Mouse (Mus musculus) embryonic facial prominence, embryonic 13.5 days (tissue): ENCODE measurements around the gene Akt1s1. TPM values are rescaled to one million over a fixed set of nuclear protein-coding genes. Genes with fewer than 3 reads are reported as not detected.
A peak's percentile ranks its signal among the peaks of the same experiment; 100 is the strongest.

ENCODE experiments used
- ATAC-seq: fragments of 200-750 bp; cut with Nextera tagmentation; 2 replicates; pipeline ENCODE4 v1.8.0; 2017; ENCODE audit warnings: low read depth; ENCODE audit not compliant: insufficient number of reproducible peaks, insufficient read depth, low FRiP score, low TSS enrichment
- H3K27ac ChIP-seq: fragments of 300-500 bp; sonication (generic); 2 replicates; pipeline ENCODE4 v1.5.1; 2015; ENCODE audit warnings: moderate library complexity, mild to moderate bottlenecking, inconsistent platforms
- H3K27me3 ChIP-seq: fragments of 300-500 bp; sonication (generic); 2 replicates; pipeline ENCODE4 v1.6.1; 2015; ENCODE audit warnings: mild to moderate bottlenecking, inconsistent platforms
- H3K36me3 ChIP-seq: fragments of 300-500 bp; sonication (generic); 2 replicates; pipeline ENCODE4 v1.6.1; 2015; ENCODE audit warnings: mild to moderate bottlenecking, inconsistent platforms
- H3K4me1 ChIP-seq: fragments of 300-500 bp; sonication (generic); 2 replicates; pipeline ENCODE4 v1.6.1; 2015; ENCODE audit warnings: inconsistent platforms
- H3K4me2 ChIP-seq: fragments of 300-500 bp; sonication (generic); 2 replicates; pipeline ENCODE4 v1.6.1; 2015; ENCODE audit warnings: moderate library complexity, mild to moderate bottlenecking, inconsistent platforms
- H3K4me3 ChIP-seq: fragments of 300-500 bp; sonication (generic); 2 replicates; pipeline ENCODE4 v1.5.1; 2015; ENCODE audit warnings: mild to moderate bottlenecking, inconsistent platforms
- H3K9ac ChIP-seq: fragments of 300-500 bp; sonication (generic); 2 replicates; pipeline ENCODE4 v1.6.1; 2015; ENCODE audit warnings: mild to moderate bottlenecking, inconsistent platforms
- H3K9me3 ChIP-seq: fragments of 300-500 bp; sonication (generic); 2 replicates; pipeline ENCODE4 v1.6.1; 2016; ENCODE audit warnings: inconsistent platforms
- WGBS: fragments of 180-500 bp; shearing (Covaris S2); methylation state at CpG from one replicate; pipeline ENCODE4 v1.1.7; 2015; ENCODE audit warnings: mixed read lengths; 5-methylcytosine and 5-hydroxymethylcytosine counted together
- polyA plus RNA-seq: library from polyadenylated mRNA; unstranded; fragments of >200 nt; fragmentation: Nextera tagmentation; extraction: Ambion mirVana; gene quantifications from 2 replicates; pipeline ENCODE4 v1.2.1, GENCODE M21; 2015

Akt1s1 gene
- polyA plus RNA-seq, 1 experiment from 2014 or later, result 110 TPM

- H3K27me3 ChIP-seq, result no peaks in the 10 kb centered on the region
- peak overlapping the region; percentile 69 for H3K9ac ChIP-seq
- whole genome bisulfite sequencing, result 40% methylated on average over 10 of the region's 10 CpGs
- peak overlapping the region; percentile 51 for H3K4me3 ChIP-seq
- peaks cover 12% of the 10 kb centered on the region for H3K36me3 ChIP-seq
- H3K27ac ChIP-seq, result peak overlapping the region; percentile 88
- no peaks in the 10 kb centered on the region for H3K9me3 ChIP-seq
- peak overlapping the region; percentile 90 for H3K4me2 ChIP-seq
- H3K4me1 ChIP-seq, result peaks cover 69% of the 10 kb centered on the region
- ATAC-seq, result no peak
These were observed 6.2 kb downstream of the Akt1s1 start for GRCm38 (mm10) chr7:44855036-44855435.

DNA sequence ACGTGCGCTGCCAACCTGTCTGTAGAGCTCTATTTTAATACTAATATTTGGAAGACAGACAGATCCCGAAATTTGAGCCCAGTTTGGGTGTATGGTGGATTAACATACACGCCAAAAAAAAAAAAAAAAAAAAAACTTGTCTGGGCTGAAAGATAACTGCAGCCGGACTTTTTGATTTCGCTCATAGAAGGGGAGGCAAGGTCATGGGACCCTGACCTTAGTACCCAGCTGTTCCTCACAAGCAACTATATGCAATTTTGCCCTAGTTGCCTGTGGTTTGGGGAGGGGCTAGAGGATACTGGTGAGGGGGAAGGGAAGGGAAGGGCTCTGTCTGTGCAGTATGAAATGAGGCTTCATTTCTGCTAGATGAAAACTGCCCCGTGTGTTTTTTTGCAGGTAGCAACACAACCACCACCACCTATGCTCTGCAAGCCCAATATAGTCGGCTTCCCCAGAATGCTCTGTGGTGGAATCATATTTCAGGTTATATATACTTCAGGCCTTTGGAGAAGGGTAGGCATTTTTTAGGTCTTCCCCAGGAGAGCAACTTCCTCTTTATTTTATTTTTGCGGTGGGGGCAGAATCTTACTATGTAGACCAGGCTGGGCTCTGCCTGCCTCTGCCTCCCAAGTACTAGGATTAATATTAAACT, 7.6 kb downstream of the Akt1s1 start:
- H3K4me2 ChIP-seq, result peak overlapping the region; percentile 89
- H3K9me3 ChIP-seq, result no peaks in the 10 kb centered on the region
- peaks cover 16% of the 10 kb centered on the region for H3K36me3 ChIP-seq
- no peak for ATAC-seq
- peaks cover 67% of the 10 kb centered on the region for H3K4me1 ChIP-seq
- peak overlapping the region; percentile 95 for H3K27ac ChIP-seq
- no peaks in the 10 kb centered on the region for H3K27me3 ChIP-seq
- H3K4me3 ChIP-seq, result peak overlapping the region; percentile 78
- 64% methylated on average over 9 of the region's 9 CpGs for WGBS
- H3K9ac ChIP-seq, result peak overlapping the region; percentile 89

DNA sequence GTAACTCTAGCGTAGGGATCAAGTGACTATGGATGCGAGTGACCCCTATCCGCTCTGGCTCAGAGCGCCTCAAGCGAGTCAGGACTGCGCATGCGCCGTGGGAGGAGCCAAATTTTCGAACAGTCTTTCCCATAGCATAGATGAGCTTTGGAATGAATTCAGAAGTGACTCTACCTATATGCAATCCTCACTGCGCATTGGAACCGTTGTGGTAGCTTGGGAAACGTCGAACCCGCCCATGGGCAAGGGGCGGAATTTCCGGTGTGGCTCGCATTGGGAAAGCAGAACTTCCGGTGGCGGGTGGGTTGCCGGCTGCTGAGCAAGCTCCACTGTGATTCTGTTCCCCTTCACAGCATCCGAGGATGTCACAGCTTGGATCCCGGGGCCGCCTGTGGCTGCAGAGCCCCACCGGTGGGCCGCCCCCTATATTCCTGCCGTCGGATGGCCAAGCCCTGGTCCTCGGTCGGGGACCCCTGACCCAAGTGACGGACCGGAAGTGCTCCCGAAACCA, 8.3 kb downstream of the Akt1s1 start, which contains the start of gene Pnkp:
TSS of gene Pnkp (plus strand) at position 98 of the 511 bp plus-strand sequence.
- peak within 1 kb of the TSS; percentile 78 for H3K4me3 ChIP-seq
- H3K27me3 ChIP-seq, result no peaks in the 10 kb centered on the region
- H3K4me1 ChIP-seq, result peaks cover 62% of the 10 kb centered on the region
- H3K9me3 ChIP-seq, result no peaks in the 10 kb centered on the region
- WGBS, result under 1% methylated on average over 32 of the region's 32 CpGs
- peak within 1 kb of the TSS; percentile 89 for H3K4me2 ChIP-seq
- H3K36me3 ChIP-seq, result peaks cover 21% of the 10 kb centered on the region
- peak within 1 kb of the TSS; percentile 89 for H3K9ac ChIP-seq
- peak; percentile 32 for ATAC-seq
- H3K27ac ChIP-seq, result peak within 1 kb of the TSS; percentile 95

DNA sequence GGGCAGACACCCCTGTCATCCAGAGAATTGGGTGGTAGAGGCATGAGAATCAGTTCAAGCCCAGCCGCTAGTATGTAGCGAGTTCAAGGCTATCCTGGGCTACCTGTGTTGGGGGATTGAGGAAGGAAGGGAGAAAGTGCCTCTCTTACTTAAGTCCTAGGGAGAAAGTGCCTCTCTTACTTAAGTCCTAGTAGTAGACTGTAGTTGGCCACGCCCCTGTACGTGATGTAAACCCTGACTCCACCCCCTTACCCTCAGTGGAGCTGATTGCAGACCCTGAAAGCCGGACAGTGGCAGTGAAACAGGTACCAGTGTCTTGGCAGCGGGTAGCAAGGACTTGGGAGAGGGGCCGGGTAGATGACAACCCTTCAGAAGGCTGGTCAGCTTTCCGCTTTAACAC, 9.1 kb downstream of the Akt1s1 start:
- H3K4me3 ChIP-seq, result peak overlapping the region; percentile 78
- H3K4me2 ChIP-seq, result peak overlapping the region; percentile 89
- peaks cover 23% of the 10 kb centered on the region for H3K36me3 ChIP-seq
- H3K9me3 ChIP-seq, result no peaks in the 10 kb centered on the region
- H3K27me3 ChIP-seq, result no peaks in the 10 kb centered on the region
- H3K4me1 ChIP-seq, result peaks cover 56% of the 10 kb centered on the region
- H3K27ac ChIP-seq, result peak overlapping the region; percentile 95; the same call in 1 of the 2 replicates
- H3K9ac ChIP-seq, result peak overlapping the region; percentile 89
- ATAC-seq, result no peak
- 26% methylated on average over 8 of the region's 8 CpGs for WGBS

- peaks cover 41% of the 10 kb centered on the region for H3K36me3 ChIP-seq
- H3K4me1 ChIP-seq, result peaks cover 36% of the 10 kb centered on the region
These were observed 11.1 kb downstream of the Akt1s1 start for GRCm38 (mm10) chr7:44859896-44860295.

GRCm38 (mm10) chr7:44860576-44861428, 12.0 kb downstream of the Akt1s1 start:
- ATAC-seq, result no peak
- peaks cover 40% of the 10 kb centered on the region for H3K4me1 ChIP-seq
- peaks cover 50% of the 10 kb centered on the region for H3K36me3 ChIP-seq

More at GRCm38 (mm10) chr7:44859896-44860295, 11.1 kb downstream of the Akt1s1 start:
- no peak overlapping the region for H3K4me2 ChIP-seq
- no peak overlapping the region for H3K4me3 ChIP-seq
- H3K9ac ChIP-seq, result no peak overlapping the region
- ATAC-seq, result no peak
- H3K27ac ChIP-seq, result no peak overlapping the region
- H3K9me3 ChIP-seq, result no peaks in the 10 kb centered on the region
- no peaks in the 10 kb centered on the region for H3K27me3 ChIP-seq
- WGBS, result 89% methylated on average over 11 of the region's 11 CpGs

DNA sequence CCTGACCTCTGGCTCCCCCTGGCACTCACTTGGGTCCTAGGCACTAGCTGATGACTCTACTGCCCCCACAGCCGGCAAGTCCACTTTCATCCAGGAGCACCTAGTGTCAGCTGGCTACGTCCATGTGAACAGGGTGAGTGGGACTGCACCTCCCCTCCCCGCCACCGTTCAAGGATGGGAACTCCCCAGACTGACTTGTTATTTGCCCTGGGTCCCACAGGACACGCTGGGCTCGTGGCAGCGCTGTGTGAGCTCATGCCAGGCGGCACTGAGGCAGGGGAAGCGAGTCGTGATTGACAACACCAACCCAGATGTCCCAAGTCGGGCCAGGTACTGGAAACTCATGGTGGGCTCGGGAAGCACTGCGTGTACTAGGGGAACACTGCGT, 12.6 kb downstream of the Akt1s1 start:
- ATAC-seq, result no peak
- H3K27ac ChIP-seq, result peak overlapping the region; percentile 51; the same call in 1 of the 2 replicates
- WGBS, result 79% methylated on average over 14 of the region's 14 CpGs

More at GRCm38 (mm10) chr7:44860576-44861428, 12.0 kb downstream of the Akt1s1 start:
- peak overlapping the region; percentile 49; the same call in 1 of the 2 replicates for H3K9ac ChIP-seq
- H3K4me2 ChIP-seq, result peak overlapping the region; percentile 23; the same call in 1 of the 2 replicates
- H3K27ac ChIP-seq, result peak overlapping the region; percentile 51; the same call in 1 of the 2 replicates
- H3K9me3 ChIP-seq, result no peaks in the 10 kb centered on the region
- 0 out of 2 replicates have a peak overlapping the region, but pooled peaks have one; percentile 10 for H3K4me3 ChIP-seq
- H3K27me3 ChIP-seq, result no peaks in the 10 kb centered on the region
- 63% methylated on average over 22 of the region's 22 CpGs for WGBS

DNA sequence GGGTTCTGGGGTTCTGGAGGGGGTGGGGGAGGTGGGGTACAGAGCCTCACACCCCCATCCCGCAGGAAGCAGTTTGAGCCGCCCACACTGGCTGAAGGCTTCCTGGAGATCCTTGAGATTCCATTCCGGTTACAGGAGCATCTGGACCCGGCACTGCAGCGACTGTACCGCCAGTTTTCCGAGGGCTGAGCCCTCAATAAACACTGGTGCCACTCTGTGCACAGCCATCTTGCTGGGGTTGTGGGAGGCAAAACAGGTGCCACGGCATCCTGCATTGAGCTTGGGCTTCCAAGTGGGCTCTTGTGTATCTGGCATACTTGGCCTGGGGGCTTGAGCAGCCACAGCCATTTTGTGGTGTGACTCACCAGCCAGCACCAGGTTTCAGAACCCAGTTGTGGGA, 13.6 kb downstream of the Akt1s1 start:
- Histone ChIP-seq H3K36me3 (peaks cover 59% of the 10 kb centered on the region), H3K27ac (no peak overlapping the region), H3K9me3 (no peaks in the 10 kb centered on the region), H3K27me3 (no peaks in the 10 kb centered on the region), H3K9ac (no peak overlapping the region), H3K4me2 (no peak overlapping the region), H3K4me3 (no peak overlapping the region), H3K4me1 (peaks cover 47% of the 10 kb centered on the region)
- WGBS, result 83% methylated on average over 8 of the region's 8 CpGs
- ATAC-seq, result no peak

More for the DNA sequence above, 12.6 kb downstream of the Akt1s1 start:
- no peaks in the 10 kb centered on the region for H3K27me3 ChIP-seq
- H3K9ac ChIP-seq, result no peak overlapping the region; the same call in 1 of the 2 replicates
- no peaks in the 10 kb centered on the region for H3K9me3 ChIP-seq
- no peak overlapping the region for H3K4me2 ChIP-seq
- no peak overlapping the region for H3K4me3 ChIP-seq
- peaks cover 56% of the 10 kb centered on the region for H3K36me3 ChIP-seq
- peaks cover 40% of the 10 kb centered on the region for H3K4me1 ChIP-seq

DNA sequence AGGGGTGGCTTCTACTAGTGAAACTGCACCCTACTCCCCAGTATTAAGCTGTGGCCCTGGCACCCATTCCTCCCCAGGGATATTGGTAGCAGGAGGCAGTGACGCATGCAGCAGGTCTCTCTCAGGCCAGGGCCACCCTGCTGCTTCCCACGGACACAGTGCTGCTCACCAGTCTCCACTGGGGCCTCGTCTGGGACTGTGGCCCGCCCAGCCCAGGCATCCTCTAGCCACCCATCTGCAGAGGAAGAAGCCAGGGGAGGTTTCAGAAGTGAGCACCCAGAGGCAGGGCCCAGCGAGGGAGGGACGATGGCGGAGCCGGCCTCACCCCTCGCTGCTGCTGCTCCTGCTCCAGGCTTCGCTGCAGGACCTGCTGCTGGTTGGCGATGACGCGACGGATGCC, 14.4 kb downstream of the Akt1s1 start:
- 88% methylated on average over 14 of the region's 14 CpGs for WGBS
- Histone ChIP-seq H3K27ac (0 out of 2 replicates have a peak overlapping the region, but pooled peaks have one; percentile 11), H3K4me2 (no peak overlapping the region), H3K9ac (no peak overlapping the region), H3K27me3 (no peaks in the 10 kb centered on the region), H3K4me3 (no peak overlapping the region), H3K4me1 (peaks cover 47% of the 10 kb centered on the region), H3K9me3 (no peaks in the 10 kb centered on the region), H3K36me3 (peaks cover 59% of the 10 kb centered on the region)
- ATAC-seq, result no peak

GRCm38 (mm10) chr7:44863982-44864494, 15.2 kb downstream of the Akt1s1 start:
- H3K4me3 ChIP-seq, result no peak overlapping the region
- no peak overlapping the region for H3K27ac ChIP-seq
- H3K9ac ChIP-seq, result no peak overlapping the region
- no peaks in the 10 kb centered on the region for H3K27me3 ChIP-seq
- peaks cover 45% of the 10 kb centered on the region for H3K4me1 ChIP-seq
- H3K36me3 ChIP-seq, result peaks cover 59% of the 10 kb centered on the region
- H3K4me2 ChIP-seq, result no peak overlapping the region
- ATAC-seq, result no peak
- H3K9me3 ChIP-seq, result no peaks in the 10 kb centered on the region
- 86% methylated on average over 11 of the region's 11 CpGs for WGBS
